Mouse (Mus musculus) embryonic facial prominence, embryonic 15.5 days (tissue): Measurements from ENCODE around the gene Lsmem1. TPM values are rescaled to one million over a fixed set of nuclear protein-coding genes. Genes with fewer than 3 reads are reported as not detected.

Source experiments
- ATAC-seq: fragments of 200-750 bp; cut with Nextera tagmentation; 2 replicates; pipeline ENCODE4 v1.8.0; 2017; ENCODE audit warnings: low read depth, moderate TSS enrichment; ENCODE audit not compliant: insufficient number of reproducible peaks, low FRiP score, low TSS enrichment
- H3K27ac ChIP-seq: fragments of 300-500 bp; sonication (generic); replicated peaks from 2 replicates; pipeline ENCODE4 v1.5.1; 2015; ENCODE audit warnings: mild to moderate bottlenecking, inconsistent platforms
- H3K27me3 ChIP-seq: fragments of 300-500 bp; sonication (generic); 2 replicates; pipeline ENCODE4 v1.6.1; 2015; ENCODE audit warnings: inconsistent platforms
- H3K36me3 ChIP-seq: fragments of 300-500 bp; sonication (generic); 2 replicates; pipeline ENCODE4 v1.6.1; 2015; ENCODE audit warnings: mild to moderate bottlenecking, inconsistent platforms
- H3K4me1 ChIP-seq: fragments of 300-500 bp; sonication (generic); 2 replicates; pipeline ENCODE4 v1.6.1; 2015; ENCODE audit warnings: inconsistent platforms
- H3K4me2 ChIP-seq: fragments of 300-500 bp; sonication (generic); replicated peaks from 2 replicates; pipeline ENCODE4 v1.6.1; 2015; ENCODE audit warnings: mild to moderate bottlenecking, inconsistent platforms
- H3K4me3 ChIP-seq: fragments of 300-500 bp; sonication (generic); replicated peaks from 2 replicates; pipeline ENCODE4 v1.5.1; 2015; ENCODE audit warnings: mild to moderate bottlenecking, inconsistent platforms
- H3K9ac ChIP-seq: fragments of 300-500 bp; sonication (generic); 2 replicates; pipeline ENCODE4 v1.6.1; 2015; ENCODE audit warnings: inconsistent platforms
- H3K9me3 ChIP-seq: fragments of 300-500 bp; sonication (generic); replicated peaks from 2 replicates; pipeline ENCODE4 v1.6.1; 2016; ENCODE audit warnings: inconsistent platforms
- WGBS: fragments of 180-500 bp; shearing (Covaris S2); methylation state at CpG from one replicate; pipeline ENCODE4 v1.1.7; 2015; 5-methylcytosine and 5-hydroxymethylcytosine counted together
- polyA plus RNA-seq: library from polyadenylated mRNA; unstranded; fragments of >200 nt; fragmentation: Nextera tagmentation; extraction: Ambion mirVana; gene quantifications from 2 replicates; pipeline ENCODE4 v1.2.1, GENCODE M21; 2015

Gene Lsmem1
- polyA plus RNA-seq, 1 experiment from 2014 or later = 1.4 TPM

DNA sequence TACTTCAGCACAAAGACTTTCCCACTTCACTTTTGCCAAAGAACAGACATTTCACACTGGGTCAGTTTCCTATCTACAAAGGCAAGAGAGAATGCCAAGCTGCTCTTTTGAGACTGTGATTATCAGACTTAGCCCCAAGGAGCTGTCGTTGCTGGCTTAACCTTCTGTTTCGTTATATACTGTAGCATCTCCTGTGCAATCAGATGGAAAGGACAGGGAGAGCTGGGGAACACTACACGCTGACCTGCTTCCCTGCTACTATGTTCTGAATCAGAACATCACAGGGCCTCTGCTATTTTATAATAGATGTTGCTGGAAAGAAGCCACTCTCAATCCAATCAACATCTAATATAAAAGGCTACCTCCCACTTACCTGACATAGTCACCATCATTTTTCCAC is 9.8 kb upstream of the Lsmem1 start:
- Histone ChIP-seq H3K36me3 (peaks cover 74% of the 10 kb centered on the region), H3K27ac (no peak overlapping the region), H3K9me3 (no peaks in the 10 kb centered on the region), H3K27me3 (no peaks in the 10 kb centered on the region), H3K9ac (no peak overlapping the region), H3K4me3 (no peak overlapping the region), H3K4me1 (no peaks in the 10 kb centered on the region), H3K4me2 (no peak overlapping the region)
- 82% methylated on average over 3 of the region's 3 CpGs for WGBS
- no peak for ATAC-seq

GRCm38 (mm10) chr12:40207909-40208308 is 8.6 kb upstream of the Lsmem1 start:
- Histone ChIP-seq H3K4me3 (no peak overlapping the region), H3K4me2 (no peak overlapping the region), H3K27ac (no peak overlapping the region), H3K9ac (no peak overlapping the region), H3K36me3 (peaks cover 68% of the 10 kb centered on the region), H3K27me3 (no peaks in the 10 kb centered on the region), H3K4me1 (no peaks in the 10 kb centered on the region), H3K9me3 (no peaks in the 10 kb centered on the region)
- no peak for ATAC-seq
- WGBS = 95% methylated on average over 4 of the region's 4 CpGs

DNA sequence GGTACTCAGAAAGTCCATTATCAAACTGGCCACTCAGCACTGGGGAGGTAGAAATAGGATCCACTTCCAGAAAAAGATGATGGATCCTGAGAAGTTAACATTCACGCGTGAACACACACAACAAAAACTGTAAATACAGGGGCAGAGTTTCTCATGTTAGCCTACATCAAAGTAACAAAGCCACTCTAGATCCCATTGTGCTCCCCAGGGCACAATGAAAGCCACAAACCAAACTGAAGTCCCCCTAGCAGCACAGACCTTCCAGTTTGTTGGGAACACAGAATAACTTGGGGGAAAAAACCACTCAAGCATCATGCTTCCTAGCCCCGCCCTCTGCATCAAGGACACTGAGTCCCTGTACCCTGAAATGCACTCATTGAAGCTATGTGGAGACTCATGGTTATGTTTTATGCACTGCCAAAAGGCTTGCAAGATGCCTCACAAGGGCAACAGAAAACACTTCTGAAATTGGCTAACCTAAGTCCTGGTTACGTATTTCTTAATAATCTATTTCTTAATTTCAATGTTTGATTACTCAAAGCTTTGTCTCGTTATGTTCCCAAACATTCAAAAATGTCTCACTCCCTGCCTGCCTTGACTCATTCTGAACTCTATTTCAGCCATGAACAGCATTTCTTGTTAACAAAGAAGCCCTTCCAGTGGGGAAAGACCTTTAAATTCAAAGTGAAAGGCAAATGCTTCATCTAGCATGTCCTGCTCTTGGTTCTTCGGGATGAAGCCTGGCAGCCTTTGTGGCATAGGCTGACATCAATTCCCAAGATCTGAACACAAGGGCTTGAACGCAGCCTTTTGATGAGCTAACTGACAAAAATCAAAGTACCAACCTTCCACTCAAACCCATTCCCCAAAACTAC is 3.1 kb upstream of the Lsmem1 start:
- no peak for ATAC-seq
- H3K4me3 ChIP-seq = no peak overlapping the region
- H3K4me2 ChIP-seq = no peak overlapping the region
- no peak overlapping the region for H3K9ac ChIP-seq
- WGBS = 92% methylated on average over 7 of the region's 7 CpGs
- no peak overlapping the region for H3K27ac ChIP-seq
- no peaks in the 10 kb centered on the region for H3K4me1 ChIP-seq
- H3K9me3 ChIP-seq = no peaks in the 10 kb centered on the region
- peaks cover 46% of the 10 kb centered on the region for H3K36me3 ChIP-seq
- no peaks in the 10 kb centered on the region for H3K27me3 ChIP-seq

DNA sequence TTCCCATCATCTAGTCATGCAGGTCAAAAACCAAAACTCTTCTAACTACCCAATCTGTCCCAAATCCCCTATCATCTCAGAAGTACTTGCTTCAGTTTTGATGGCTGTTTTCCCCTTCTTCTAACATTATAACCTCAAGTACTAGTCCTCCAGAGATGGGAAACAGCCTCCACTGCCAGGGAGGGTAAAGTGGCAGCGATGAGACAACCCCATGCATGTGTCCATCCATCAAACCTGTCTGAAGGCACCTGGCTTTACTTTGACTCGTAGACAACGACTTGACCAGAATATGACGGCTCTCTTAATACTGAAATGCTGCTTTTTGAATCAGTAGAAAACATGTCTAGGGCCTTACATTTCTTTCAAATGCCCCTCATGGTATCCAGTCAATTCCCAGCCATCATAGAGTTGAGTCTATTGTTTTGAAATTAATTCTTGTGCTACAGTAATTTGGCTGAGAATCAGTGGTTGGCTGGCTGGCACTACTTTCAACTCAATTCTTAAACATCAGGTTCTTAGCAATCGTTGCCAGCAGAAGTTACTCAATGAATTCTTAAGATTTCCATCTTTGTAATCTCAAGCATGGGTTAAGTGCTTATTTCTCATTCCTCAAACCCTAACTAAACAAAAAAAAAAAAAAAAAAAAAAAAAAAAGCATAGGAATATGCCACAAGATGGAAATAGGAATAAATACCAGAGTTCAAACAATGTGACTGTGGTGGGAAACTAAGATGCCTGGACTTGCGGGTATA is 1.4 kb upstream of the Lsmem1 start:
- WGBS = 91% methylated on average over 6 of the region's 6 CpGs
- no peak for ATAC-seq
- peaks cover 32% of the 10 kb centered on the region for H3K36me3 ChIP-seq
- H3K27me3 ChIP-seq = no peaks in the 10 kb centered on the region
- no peaks in the 10 kb centered on the region for H3K4me1 ChIP-seq
- H3K27ac ChIP-seq = no peak overlapping the region
- no peak overlapping the region for H3K4me2 ChIP-seq
- no peak overlapping the region for H3K9ac ChIP-seq
- no peak overlapping the region for H3K4me3 ChIP-seq
- no peaks in the 10 kb centered on the region for H3K9me3 ChIP-seq

DNA sequence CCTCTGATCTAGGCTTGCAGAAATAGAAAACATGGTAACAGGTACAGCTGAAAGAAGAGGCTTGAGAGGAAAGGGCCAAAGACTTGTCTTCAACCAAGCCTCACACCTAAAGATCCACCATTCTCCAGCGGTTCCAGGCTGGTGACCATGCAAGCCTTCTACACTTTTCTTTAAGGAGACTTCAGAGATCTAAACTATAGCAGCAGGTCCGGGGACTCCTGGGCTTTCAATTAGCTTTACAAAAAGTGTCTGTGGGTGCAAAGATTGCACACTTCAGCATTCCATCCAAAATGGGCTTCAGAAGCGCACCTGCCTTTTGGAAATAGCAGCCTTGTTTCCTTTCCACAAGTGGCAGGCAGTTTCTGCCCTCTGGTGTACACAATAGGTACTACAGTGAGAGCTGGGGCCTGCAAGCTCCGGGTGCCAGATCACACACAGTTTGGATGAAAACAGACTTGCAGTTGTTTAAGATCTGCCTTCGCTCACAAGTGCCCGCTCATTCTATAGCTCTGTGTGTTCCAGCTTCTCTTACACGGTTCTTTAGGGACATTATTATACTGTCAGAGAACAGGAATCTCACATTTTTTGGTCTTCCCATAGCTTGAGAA is 609 bp upstream of the Lsmem1 start:
- ATAC-seq = no peak
- Histone ChIP-seq H3K4me3 (no peak overlapping the region), H3K36me3 (peaks cover 24% of the 10 kb centered on the region), H3K27ac (no peak overlapping the region), H3K4me2 (no peak overlapping the region), H3K4me1 (no peaks in the 10 kb centered on the region), H3K9ac (no peak overlapping the region), H3K27me3 (no peaks in the 10 kb centered on the region), H3K9me3 (no peaks in the 10 kb centered on the region)
- 48% methylated on average over 7 of the region's 7 CpGs for WGBS

GRCm38 (mm10) chr12:40198427-40198826 is 863 bp downstream of the Lsmem1 start:
- Histone ChIP-seq H3K4me1 (no peaks in the 10 kb centered on the region), H3K27ac (no peak overlapping the region), H3K9me3 (no peaks in the 10 kb centered on the region), H3K4me3 (no peak overlapping the region), H3K4me2 (no peak overlapping the region), H3K27me3 (no peaks in the 10 kb centered on the region), H3K36me3 (peaks cover 12% of the 10 kb centered on the region), H3K9ac (no peak overlapping the region)
- 73% methylated on average over 9 of the region's 9 CpGs for WGBS
- no peak for ATAC-seq

DNA sequence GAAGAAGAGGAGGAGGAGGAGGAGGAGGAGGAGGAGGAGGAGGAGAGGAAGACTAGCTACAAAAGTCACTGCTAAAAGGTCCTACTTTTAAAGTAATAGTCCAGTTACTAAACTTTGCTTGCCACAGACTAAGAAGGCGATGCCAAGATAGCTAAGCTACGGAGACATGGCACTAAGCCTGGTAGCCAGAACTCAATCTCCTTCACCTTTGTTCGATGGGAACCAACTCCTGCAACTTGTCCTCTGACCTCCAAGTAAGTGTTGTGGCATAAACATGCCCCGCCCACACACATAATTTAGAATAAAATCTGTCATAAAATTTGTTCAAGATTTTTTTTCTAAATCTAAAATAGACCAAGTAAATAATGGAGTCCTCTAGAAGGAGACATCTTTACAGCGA is 1.3 kb downstream of the Lsmem1 start:
- ATAC-seq = no peak
- no peak overlapping the region for H3K27ac ChIP-seq

GRCm38 (mm10) chr12:40197511-40197910 is 1.8 kb downstream of the Lsmem1 start:
- Histone ChIP-seq H3K4me1 (no peaks in the 10 kb centered on the region), H3K9ac (no peak overlapping the region), H3K27me3 (no peaks in the 10 kb centered on the region), H3K27ac (no peak overlapping the region), H3K4me3 (no peak overlapping the region), H3K36me3 (peaks cover 8% of the 10 kb centered on the region), H3K9me3 (no peaks in the 10 kb centered on the region), H3K4me2 (no peak overlapping the region)
- no peak for ATAC-seq

More for the DNA sequence above, 1.3 kb downstream of the Lsmem1 start:
- 89% methylated on average over 5 of the region's 5 CpGs for WGBS
- no peaks in the 10 kb centered on the region for H3K4me1 ChIP-seq
- H3K9ac ChIP-seq = no peak overlapping the region
- no peak overlapping the region for H3K4me3 ChIP-seq
- no peaks in the 10 kb centered on the region for H3K27me3 ChIP-seq
- H3K4me2 ChIP-seq = no peak overlapping the region
- H3K9me3 ChIP-seq = no peaks in the 10 kb centered on the region
- H3K36me3 ChIP-seq = peaks cover 12% of the 10 kb centered on the region

DNA sequence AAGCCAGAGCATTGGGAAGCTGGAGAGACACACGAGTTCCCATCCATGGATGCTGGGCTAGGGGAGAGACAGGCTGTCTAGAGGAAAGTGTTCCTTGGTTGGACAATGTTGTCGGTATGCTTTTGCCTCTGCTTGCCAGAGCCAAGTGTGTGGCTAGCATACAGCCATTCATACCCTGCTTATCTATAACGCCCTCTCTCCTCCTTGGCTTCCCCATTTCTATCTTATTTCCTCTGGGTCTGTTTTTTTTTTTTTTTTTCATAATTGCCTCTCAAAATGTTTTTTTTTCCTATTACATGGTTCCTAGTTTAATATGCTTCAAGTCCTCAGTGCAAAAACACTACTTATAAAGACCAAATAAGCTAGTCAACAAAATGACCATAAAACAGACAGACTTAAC is 13.8 kb downstream of the Lsmem1 start:
- 82% methylated on average over 3 of the region's 3 CpGs for WGBS
- H3K9ac ChIP-seq = no peak overlapping the region
- no peaks in the 10 kb centered on the region for H3K9me3 ChIP-seq
- no peak overlapping the region for H3K27ac ChIP-seq
- no peak for ATAC-seq
- H3K36me3 ChIP-seq = no peaks in the 10 kb centered on the region
- H3K4me2 ChIP-seq = no peak overlapping the region
- no peak overlapping the region for H3K4me3 ChIP-seq
- no peaks in the 10 kb centered on the region for H3K27me3 ChIP-seq
- no peaks in the 10 kb centered on the region for H3K4me1 ChIP-seq

DNA sequence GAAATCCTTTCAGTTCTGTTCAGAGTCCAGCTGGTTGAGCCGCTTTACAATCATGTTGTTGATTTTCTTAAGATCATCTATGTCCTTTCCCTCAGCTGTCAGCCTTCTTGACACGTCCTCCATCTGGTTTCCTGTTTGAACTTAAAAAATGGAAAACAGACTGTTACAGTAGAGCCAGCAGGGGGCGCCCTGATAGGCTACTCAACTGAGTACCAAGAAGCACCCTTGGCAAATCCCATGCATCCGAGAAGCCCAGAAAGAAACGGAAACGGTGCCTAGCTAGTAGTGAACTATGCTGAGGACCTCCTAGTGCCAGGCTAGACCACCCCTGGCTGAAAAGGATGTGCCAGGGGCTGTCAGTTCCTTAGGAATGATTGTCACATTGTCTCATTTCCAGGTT is 22.2 kb downstream of the Lsmem1 start:
- 0 out of 2 replicates have a peak, but pooled peaks cover 3% of the 10 kb centered on the region for H3K9me3 ChIP-seq
- no peak overlapping the region for H3K4me3 ChIP-seq
- no peak overlapping the region for H3K4me2 ChIP-seq
- H3K27ac ChIP-seq = no peak overlapping the region
- 63% methylated on average over 6 of the region's 6 CpGs for WGBS
- ATAC-seq = no peak
- H3K27me3 ChIP-seq = no peaks in the 10 kb centered on the region
- H3K4me1 ChIP-seq = no peaks in the 10 kb centered on the region
- no peaks in the 10 kb centered on the region for H3K36me3 ChIP-seq
- H3K9ac ChIP-seq = no peak overlapping the region

GRCm38 (mm10) chr12:40176158-40176557 is 23.1 kb downstream of the Lsmem1 start:
- Histone ChIP-seq H3K4me3 (no peak overlapping the region), H3K9ac (no peak overlapping the region), H3K36me3 (no peaks in the 10 kb centered on the region), H3K4me2 (no peak overlapping the region), H3K9me3 (0 out of 2 replicates have a peak, but pooled peaks cover 3% of the 10 kb centered on the region), H3K27ac (no peak overlapping the region), H3K4me1 (no peaks in the 10 kb centered on the region), H3K27me3 (no peaks in the 10 kb centered on the region)
- ATAC-seq = no peak
- WGBS = 64% methylated on average over 2 of the region's 2 CpGs
